Mouse (Mus musculus) forebrain, embryonic 15.5 days (tissue): ENCODE results near the gene Ugt1a1. TPM values are rescaled to one million over a fixed set of nuclear protein-coding genes. Genes with fewer than 3 reads are reported as not detected.
A peak's percentile ranks its signal among the peaks of the same experiment; 100 is the strongest.

Experiments used
- ATAC-seq: fragments of 200-750 bp; cut with Nextera tagmentation; replicated peaks from 2 replicates; pipeline ENCODE4 v1.8.0; 2017; ENCODE audit warnings: mild to moderate bottlenecking, moderate TSS enrichment, moderate library complexity
- H3K27ac ChIP-seq: fragments of 300-500 bp; sonication (generic); replicated peaks from 2 replicates; pipeline ENCODE4 v1.5.1; 2015; ENCODE audit warnings: mild to moderate bottlenecking, inconsistent platforms
- H3K27me3 ChIP-seq: fragments of 300-500 bp; sonication (generic); 2 replicates; pipeline ENCODE4 v1.6.1; 2015; ENCODE audit warnings: inconsistent platforms
- H3K36me3 ChIP-seq: fragments of 300-500 bp; sonication (generic); 2 replicates; pipeline ENCODE4 v1.6.1; 2015; ENCODE audit warnings: mild to moderate bottlenecking, inconsistent platforms
- H3K4me1 ChIP-seq: fragments of 300-500 bp; sonication (generic); 2 replicates; pipeline ENCODE4 v1.6.1; 2015; ENCODE audit warnings: inconsistent platforms
- H3K4me2 ChIP-seq: fragments of 300-500 bp; sonication (generic); replicated peaks from 2 replicates; pipeline ENCODE4 v1.6.1; 2015; ENCODE audit warnings: mild to moderate bottlenecking, inconsistent platforms
- H3K4me3 ChIP-seq: fragments of 300-500 bp; sonication (generic); 2 replicates; pipeline ENCODE4 v1.5.1; 2015; ENCODE audit warnings: mild to moderate bottlenecking, inconsistent platforms
- H3K9ac ChIP-seq: fragments of 300-500 bp; sonication (generic); replicated peaks from 2 replicates; pipeline ENCODE4 v1.6.1; 2015; ENCODE audit warnings: mild to moderate bottlenecking, inconsistent platforms
- H3K9me3 ChIP-seq: fragments of 300-500 bp; sonication (generic); 2 replicates; pipeline ENCODE4 v1.6.1; 2016; ENCODE audit warnings: inconsistent platforms
- WGBS: fragments of 180-500 bp; shearing (Covaris S2); methylation state at CpG from one replicate; pipeline ENCODE4 v1.1.7; 2015; ENCODE audit warnings: mixed read lengths; 5-methylcytosine and 5-hydroxymethylcytosine counted together
- polyA plus RNA-seq: library from polyadenylated mRNA; unstranded; fragments of >200 nt; fragmentation: Nextera tagmentation; extraction: Ambion mirVana; gene quantifications from 2 replicates; pipeline ENCODE4 v1.2.1, GENCODE M21; 2015

Gene Ugt1a1
- polyA plus RNA-seq, 1 experiment from 2014 or later = not detected

GRCm38 (mm10) chr1:88212341-88213045, 734 bp downstream of the Ugt1a1 start:
- Histone ChIP-seq H3K9me3 (peaks cover 58% of the 10 kb centered on the region), H3K4me2 (no peak overlapping the region), H3K36me3 (no peaks in the 10 kb centered on the region), H3K27me3 (no peaks in the 10 kb centered on the region), H3K9ac (no peak overlapping the region), H3K4me1 (no peaks in the 10 kb centered on the region), H3K27ac (no peak overlapping the region), H3K4me3 (no peak overlapping the region)
- peak; percentile 11; the same call in 1 of the 2 replicates for ATAC-seq
- 62% methylated on average over 8 of the region's 8 CpGs for WGBS

- H3K4me3 ChIP-seq = no peak overlapping the region
- no peak for ATAC-seq
- H3K27me3 ChIP-seq = no peaks in the 10 kb centered on the region
- H3K4me1 ChIP-seq = no peaks in the 10 kb centered on the region
- no peak overlapping the region for H3K9ac ChIP-seq
- H3K4me2 ChIP-seq = no peak overlapping the region
- H3K36me3 ChIP-seq = no peaks in the 10 kb centered on the region
- WGBS = 79% methylated on average over 1 of the region's 1 CpGs
- H3K9me3 ChIP-seq = peaks cover 60% of the 10 kb centered on the region
- H3K27ac ChIP-seq = no peak overlapping the region
Observed at GRCm38 (mm10) chr1:88213061-88213460, 1.3 kb downstream of the Ugt1a1 start.

- H3K4me1 ChIP-seq = no peaks in the 10 kb centered on the region
- peaks cover 60% of the 10 kb centered on the region for H3K9me3 ChIP-seq
- 84% methylated on average over 2 of the region's 2 CpGs for WGBS
- no peak overlapping the region for H3K27ac ChIP-seq
- H3K4me2 ChIP-seq = no peak overlapping the region
- H3K9ac ChIP-seq = no peak overlapping the region
- H3K36me3 ChIP-seq = no peaks in the 10 kb centered on the region
- H3K4me3 ChIP-seq = no peak overlapping the region
- H3K27me3 ChIP-seq = no peaks in the 10 kb centered on the region
- ATAC-seq = 0 out of 2 replicates have a peak, but pooled peaks have one; percentile 15
Observed at GRCm38 (mm10) chr1:88213766-88214461, 2.2 kb downstream of the Ugt1a1 start.

- Histone ChIP-seq H3K4me1 (no peaks in the 10 kb centered on the region), H3K4me2 (no peak overlapping the region), H3K27ac (no peak overlapping the region), H3K4me3 (no peak overlapping the region), H3K36me3 (no peaks in the 10 kb centered on the region), H3K27me3 (no peaks in the 10 kb centered on the region), H3K9ac (no peak overlapping the region), H3K9me3 (peaks cover 60% of the 10 kb centered on the region)
- WGBS = 80% methylated on average over 2 of the region's 2 CpGs
- ATAC-seq = peak; percentile 12; the same call in 1 of the 2 replicates
Observed at GRCm38 (mm10) chr1:88214462-88214952, 2.7 kb downstream of the Ugt1a1 start.

- no peak for ATAC-seq
- Histone ChIP-seq H3K4me2 (no peak overlapping the region), H3K4me3 (no peak overlapping the region), H3K36me3 (no peaks in the 10 kb centered on the region), H3K27me3 (no peaks in the 10 kb centered on the region), H3K4me1 (no peaks in the 10 kb centered on the region), H3K9me3 (peaks cover 60% of the 10 kb centered on the region), H3K27ac (no peak overlapping the region), H3K9ac (no peak overlapping the region)
- WGBS = 69% methylated on average over 10 of the region's 10 CpGs
Observed at GRCm38 (mm10) chr1:88215466-88216380, 4.0 kb downstream of the Ugt1a1 start.

- Histone ChIP-seq H3K27me3 (no peaks in the 10 kb centered on the region), H3K27ac (no peak overlapping the region), H3K4me1 (no peaks in the 10 kb centered on the region), H3K9me3 (peaks cover 56% of the 10 kb centered on the region), H3K36me3 (no peaks in the 10 kb centered on the region), H3K4me2 (no peak overlapping the region), H3K4me3 (no peak overlapping the region), H3K9ac (no peak overlapping the region)
- no peak for ATAC-seq
- WGBS = 63% methylated on average over 2 of the region's 2 CpGs
Observed at GRCm38 (mm10) chr1:88216551-88216950, 4.8 kb downstream of the Ugt1a1 start.

- no peak overlapping the region for H3K27ac ChIP-seq
- no peak overlapping the region for H3K4me3 ChIP-seq
- no peak for ATAC-seq
- no peaks in the 10 kb centered on the region for H3K27me3 ChIP-seq
- no peak overlapping the region for H3K9ac ChIP-seq
- no peak overlapping the region for H3K4me2 ChIP-seq
- H3K4me1 ChIP-seq = no peaks in the 10 kb centered on the region
- H3K9me3 ChIP-seq = peaks cover 51% of the 10 kb centered on the region
- WGBS = 67% methylated on average over 2 of the region's 2 CpGs
- no peaks in the 10 kb centered on the region for H3K36me3 ChIP-seq
Observed at GRCm38 (mm10) chr1:88217144-88217543, 5.4 kb downstream of the Ugt1a1 start.

- no peak overlapping the region for H3K9ac ChIP-seq
- H3K9me3 ChIP-seq = peaks cover 49% of the 10 kb centered on the region
- H3K27ac ChIP-seq = no peak overlapping the region
- no peak overlapping the region for H3K4me3 ChIP-seq
- H3K36me3 ChIP-seq = no peaks in the 10 kb centered on the region
- WGBS = 45% methylated on average over 3 of the region's 3 CpGs
- H3K4me2 ChIP-seq = no peak overlapping the region
- H3K27me3 ChIP-seq = no peaks in the 10 kb centered on the region
- ATAC-seq = no peak
- H3K4me1 ChIP-seq = no peaks in the 10 kb centered on the region
Observed at GRCm38 (mm10) chr1:88217576-88217975, 5.8 kb downstream of the Ugt1a1 start.

- Histone ChIP-seq H3K27ac (no peak overlapping the region), H3K4me3 (no peak overlapping the region), H3K4me2 (no peak overlapping the region), H3K9me3 (peaks cover 44% of the 10 kb centered on the region), H3K36me3 (no peaks in the 10 kb centered on the region), H3K9ac (no peak overlapping the region), H3K4me1 (no peaks in the 10 kb centered on the region), H3K27me3 (no peaks in the 10 kb centered on the region)
- 77% methylated on average over 9 of the region's 9 CpGs for WGBS
- no peak for ATAC-seq
Observed at GRCm38 (mm10) chr1:88218051-88218450, 6.3 kb downstream of the Ugt1a1 start.

- Histone ChIP-seq H3K27me3 (no peaks in the 10 kb centered on the region), H3K27ac (no peak overlapping the region), H3K4me2 (no peak overlapping the region), H3K36me3 (no peaks in the 10 kb centered on the region), H3K4me3 (no peak overlapping the region), H3K4me1 (no peaks in the 10 kb centered on the region), H3K9me3 (peaks cover 38% of the 10 kb centered on the region), H3K9ac (no peak overlapping the region)
- WGBS = 52% methylated on average over 4 of the region's 4 CpGs
- no peak for ATAC-seq
Observed at GRCm38 (mm10) chr1:88218591-88218990, 6.8 kb downstream of the Ugt1a1 start.

GRCm38 (mm10) chr1:88219054-88219453, 7.3 kb downstream of the Ugt1a1 start:
- no peaks in the 10 kb centered on the region for H3K36me3 ChIP-seq

GRCm38 (mm10) chr1:88220336-88220735, 8.6 kb downstream of the Ugt1a1 start:
- ATAC-seq = no peak
- Histone ChIP-seq H3K36me3 (no peaks in the 10 kb centered on the region), H3K9ac (no peak overlapping the region), H3K27ac (no peak overlapping the region), H3K4me2 (no peak overlapping the region), H3K4me1 (no peaks in the 10 kb centered on the region), H3K9me3 (peaks cover 24% of the 10 kb centered on the region), H3K27me3 (no peaks in the 10 kb centered on the region), H3K4me3 (no peak overlapping the region)

More at GRCm38 (mm10) chr1:88219054-88219453, 7.3 kb downstream of the Ugt1a1 start:
- Histone ChIP-seq H3K4me2 (no peak overlapping the region), H3K4me1 (no peaks in the 10 kb centered on the region), H3K27ac (no peak overlapping the region), H3K4me3 (no peak overlapping the region), H3K9ac (no peak overlapping the region), H3K27me3 (no peaks in the 10 kb centered on the region), H3K9me3 (peaks cover 34% of the 10 kb centered on the region)
- ATAC-seq = no peak
- 20% methylated on average over 1 of the region's 1 CpGs for WGBS
